Mouse (Mus musculus): ENCODE results near the gene Ndufa7. TPM values are rescaled to one million over a fixed set of nuclear protein-coding genes. Genes with fewer than 3 reads are reported as not detected.

Gene Ndufa7
- polyA plus RNA-seq, 1 experiment from 2014 or later, result 402 TPM

- peaks cover 26% of the 10 kb centered on the region for H3K4me1 ChIP-seq (replicated peaks; ENCODE audit: control insufficient read depth, insufficient read depth, low read length)
- H3K4me2 ChIP-seq (ENCODE audit: low read length), result no peak overlapping the region
- no peak overlapping the region for H3K9ac ChIP-seq (replicated peaks; ENCODE audit: low read depth, low read length)
- no peaks in the 10 kb centered on the region for H3K9me3 ChIP-seq (ENCODE audit: control insufficient read depth, low read length)
- no peak overlapping the region for H3K4me3 ChIP-seq (replicated peaks; ENCODE audit: low read length)
- H3K36me3 ChIP-seq (ENCODE audit: control insufficient read depth, insufficient read depth), result no peaks in the 10 kb centered on the region
- H3K27me3 ChIP-seq (replicated peaks; ENCODE audit: control insufficient read depth, insufficient read depth, low read length), result no peaks in the 10 kb centered on the region
- no peak for ATAC-seq
- no peak overlapping the region for H3K27ac ChIP-seq (ENCODE audit: low read length)
Measured at GRCm38 (mm10) chr17:33783408-33783807, 41.0 kb upstream of the Ndufa7 start.

- H3K27me3 ChIP-seq (replicated peaks; ENCODE audit: control insufficient read depth, insufficient read depth, low read length), result no peaks in the 10 kb centered on the region
- peaks cover 12% of the 10 kb centered on the region for H3K4me1 ChIP-seq (replicated peaks; ENCODE audit: control insufficient read depth, insufficient read depth, low read length)
- no peak overlapping the region for H3K4me3 ChIP-seq (replicated peaks; ENCODE audit: low read length)
- H3K27ac ChIP-seq (ENCODE audit: low read length), result no peak overlapping the region
- no peak overlapping the region for H3K9ac ChIP-seq (replicated peaks; ENCODE audit: low read depth, low read length)
- H3K4me2 ChIP-seq (ENCODE audit: low read length), result no peak overlapping the region
- 96% methylated on average over 2 of the region's 2 CpGs for WGBS
- H3K9me3 ChIP-seq (ENCODE audit: control insufficient read depth, low read length), result no peaks in the 10 kb centered on the region
- no peak for ATAC-seq
- H3K36me3 ChIP-seq (ENCODE audit: control insufficient read depth, insufficient read depth), result no peaks in the 10 kb centered on the region
Measured at GRCm38 (mm10) chr17:33784939-33785338, 39.4 kb upstream of the Ndufa7 start.

- 86% methylated on average over 18 of the region's 18 CpGs for WGBS
- Histone ChIP-seq H3K27ac (ENCODE audit: low read length) (no peak overlapping the region), H3K4me3 (replicated peaks; ENCODE audit: low read length) (no peak overlapping the region), H3K4me1 (replicated peaks; ENCODE audit: control insufficient read depth, insufficient read depth, low read length) (peaks cover 4% of the 10 kb centered on the region), H3K9ac (replicated peaks; ENCODE audit: low read depth, low read length) (no peak overlapping the region), H3K27me3 (replicated peaks; ENCODE audit: control insufficient read depth, insufficient read depth, low read length) (no peaks in the 10 kb centered on the region), H3K4me2 (ENCODE audit: low read length) (no peak overlapping the region), H3K36me3 (ENCODE audit: control insufficient read depth, insufficient read depth) (no peaks in the 10 kb centered on the region), H3K9me3 (ENCODE audit: control insufficient read depth, low read length) (no peaks in the 10 kb centered on the region)
- no peak for ATAC-seq
Measured at GRCm38 (mm10) chr17:33786375-33786774, 38.0 kb upstream of the Ndufa7 start.

- Histone ChIP-seq H3K36me3 (ENCODE audit: control insufficient read depth, insufficient read depth) (no peaks in the 10 kb centered on the region), H3K27ac (ENCODE audit: low read length) (no peak overlapping the region), H3K9ac (replicated peaks; ENCODE audit: low read depth, low read length) (no peak overlapping the region), H3K4me1 (replicated peaks; ENCODE audit: control insufficient read depth, insufficient read depth, low read length) (no peaks in the 10 kb centered on the region), H3K4me3 (replicated peaks; ENCODE audit: low read length) (no peak overlapping the region), H3K27me3 (replicated peaks; ENCODE audit: control insufficient read depth, insufficient read depth, low read length) (no peaks in the 10 kb centered on the region), H3K4me2 (ENCODE audit: low read length) (no peak overlapping the region), H3K9me3 (ENCODE audit: control insufficient read depth, low read length) (no peaks in the 10 kb centered on the region)
- no peak for ATAC-seq
- WGBS, result 89% methylated on average over 4 of the region's 4 CpGs
Measured at GRCm38 (mm10) chr17:33788732-33789131, 35.6 kb upstream of the Ndufa7 start.

DNA sequence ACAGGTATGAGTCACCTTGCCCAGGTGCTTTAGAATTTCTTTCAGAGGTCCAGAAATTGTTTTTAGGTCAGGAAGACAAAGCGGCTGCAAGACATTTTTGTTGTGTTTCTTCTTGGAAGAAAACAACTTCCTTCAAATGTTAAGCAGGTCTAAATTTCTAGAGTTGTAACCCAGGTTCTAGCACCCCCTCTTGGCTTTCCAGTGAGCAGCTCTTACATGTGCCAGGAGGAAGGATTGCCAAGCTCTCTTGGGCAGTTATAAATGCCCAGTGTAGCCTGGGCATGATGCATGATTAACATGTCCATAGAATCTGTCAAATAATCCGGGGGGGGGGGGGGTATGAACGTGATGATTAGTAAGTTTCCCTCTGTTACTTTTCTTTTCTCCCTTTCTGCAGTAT, 26.1 kb upstream of the Ndufa7 start:
- ATAC-seq, result no peak
- WGBS, result 48% methylated on average over 3 of the region's 3 CpGs
- H3K27ac ChIP-seq (ENCODE audit: low read length), result no peak overlapping the region
- H3K36me3 ChIP-seq (ENCODE audit: control insufficient read depth, insufficient read depth), result no peaks in the 10 kb centered on the region
- H3K4me1 ChIP-seq (replicated peaks; ENCODE audit: control insufficient read depth, insufficient read depth, low read length), result no peaks in the 10 kb centered on the region
- no peak overlapping the region for H3K9ac ChIP-seq (replicated peaks; ENCODE audit: low read depth, low read length)
- H3K4me2 ChIP-seq (ENCODE audit: low read length), result no peak overlapping the region
- no peaks in the 10 kb centered on the region for H3K9me3 ChIP-seq (ENCODE audit: control insufficient read depth, low read length)
- H3K27me3 ChIP-seq (replicated peaks; ENCODE audit: control insufficient read depth, insufficient read depth, low read length), result no peaks in the 10 kb centered on the region
- no peak overlapping the region for H3K4me3 ChIP-seq (replicated peaks; ENCODE audit: low read length)

GRCm38 (mm10) chr17:33799277-33799676, 25.1 kb upstream of the Ndufa7 start:
- Histone ChIP-seq H3K4me2 (ENCODE audit: low read length) (no peak overlapping the region), H3K9me3 (ENCODE audit: control insufficient read depth, low read length) (no peaks in the 10 kb centered on the region), H3K27me3 (replicated peaks; ENCODE audit: control insufficient read depth, insufficient read depth, low read length) (no peaks in the 10 kb centered on the region), H3K4me1 (replicated peaks; ENCODE audit: control insufficient read depth, insufficient read depth, low read length) (no peaks in the 10 kb centered on the region), H3K27ac (ENCODE audit: low read length) (no peak overlapping the region), H3K36me3 (ENCODE audit: control insufficient read depth, insufficient read depth) (no peaks in the 10 kb centered on the region), H3K9ac (replicated peaks; ENCODE audit: low read depth, low read length) (no peak overlapping the region), H3K4me3 (replicated peaks; ENCODE audit: low read length) (no peak overlapping the region)
- 74% methylated on average over 1 of the region's 1 CpGs for WGBS
- ATAC-seq, result no peak

- Histone ChIP-seq H3K4me3 (replicated peaks; ENCODE audit: low read length) (no peak overlapping the region), H3K27me3 (replicated peaks; ENCODE audit: control insufficient read depth, insufficient read depth, low read length) (peaks cover 5% of the 10 kb centered on the region; the same call in 1 of the 2 replicates), H3K9me3 (ENCODE audit: control insufficient read depth, low read length) (no peaks in the 10 kb centered on the region), H3K4me1 (replicated peaks; ENCODE audit: control insufficient read depth, insufficient read depth, low read length) (no peaks in the 10 kb centered on the region), H3K9ac (replicated peaks; ENCODE audit: low read depth, low read length) (no peak overlapping the region), H3K36me3 (ENCODE audit: control insufficient read depth, insufficient read depth) (no peaks in the 10 kb centered on the region), H3K27ac (ENCODE audit: low read length) (no peak overlapping the region), H3K4me2 (ENCODE audit: low read length) (no peak overlapping the region)
- WGBS, result 8% methylated on average over 2 of the region's 2 CpGs
- no peak for ATAC-seq
Measured at GRCm38 (mm10) chr17:33802221-33802620, 22.2 kb upstream of the Ndufa7 start.

GRCm38 (mm10) chr17:33804205-33804604, 20.2 kb upstream of the Ndufa7 start:
- H3K36me3 ChIP-seq (ENCODE audit: control insufficient read depth, insufficient read depth), result no peaks in the 10 kb centered on the region
- H3K9me3 ChIP-seq (ENCODE audit: control insufficient read depth, low read length), result no peaks in the 10 kb centered on the region
- no peak overlapping the region for H3K9ac ChIP-seq (replicated peaks; ENCODE audit: low read depth, low read length)
- no peak overlapping the region for H3K4me2 ChIP-seq (ENCODE audit: low read length)
- H3K4me3 ChIP-seq (replicated peaks; ENCODE audit: low read length), result no peak overlapping the region
- H3K27ac ChIP-seq (ENCODE audit: low read length), result no peak overlapping the region
- ATAC-seq, result no peak
- 56% methylated on average over 4 of the region's 4 CpGs for WGBS
- no peaks in the 10 kb centered on the region for H3K4me1 ChIP-seq (replicated peaks; ENCODE audit: control insufficient read depth, insufficient read depth, low read length)
- H3K27me3 ChIP-seq (replicated peaks; ENCODE audit: control insufficient read depth, insufficient read depth, low read length), result peaks cover 8% of the 10 kb centered on the region; the same call in 1 of the 2 replicates

DNA sequence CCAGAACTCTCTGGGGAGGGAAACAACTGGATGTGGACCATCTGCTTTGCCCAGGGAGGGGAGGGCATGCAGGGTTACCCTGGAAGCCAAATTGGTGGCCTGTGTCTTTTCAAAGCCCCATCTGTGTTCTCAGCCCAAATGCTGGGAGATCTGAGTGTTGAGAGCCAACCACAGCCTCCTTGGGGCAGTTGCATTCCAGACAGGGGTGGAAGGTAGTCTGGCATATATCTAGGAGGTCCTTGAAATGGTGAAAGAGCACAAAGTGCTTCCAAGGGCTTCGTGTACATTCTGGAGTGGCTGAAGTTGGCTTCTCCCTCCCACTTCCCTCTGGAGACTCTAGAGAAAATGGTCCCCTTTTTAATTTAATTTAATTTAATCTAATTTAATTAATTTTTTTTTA, 19.6 kb upstream of the Ndufa7 start:
- Histone ChIP-seq H3K4me1 (replicated peaks; ENCODE audit: control insufficient read depth, insufficient read depth, low read length) (no peaks in the 10 kb centered on the region), H3K4me2 (ENCODE audit: low read length) (no peak overlapping the region)
- 54% methylated on average over 1 of the region's 1 CpGs for WGBS

DNA sequence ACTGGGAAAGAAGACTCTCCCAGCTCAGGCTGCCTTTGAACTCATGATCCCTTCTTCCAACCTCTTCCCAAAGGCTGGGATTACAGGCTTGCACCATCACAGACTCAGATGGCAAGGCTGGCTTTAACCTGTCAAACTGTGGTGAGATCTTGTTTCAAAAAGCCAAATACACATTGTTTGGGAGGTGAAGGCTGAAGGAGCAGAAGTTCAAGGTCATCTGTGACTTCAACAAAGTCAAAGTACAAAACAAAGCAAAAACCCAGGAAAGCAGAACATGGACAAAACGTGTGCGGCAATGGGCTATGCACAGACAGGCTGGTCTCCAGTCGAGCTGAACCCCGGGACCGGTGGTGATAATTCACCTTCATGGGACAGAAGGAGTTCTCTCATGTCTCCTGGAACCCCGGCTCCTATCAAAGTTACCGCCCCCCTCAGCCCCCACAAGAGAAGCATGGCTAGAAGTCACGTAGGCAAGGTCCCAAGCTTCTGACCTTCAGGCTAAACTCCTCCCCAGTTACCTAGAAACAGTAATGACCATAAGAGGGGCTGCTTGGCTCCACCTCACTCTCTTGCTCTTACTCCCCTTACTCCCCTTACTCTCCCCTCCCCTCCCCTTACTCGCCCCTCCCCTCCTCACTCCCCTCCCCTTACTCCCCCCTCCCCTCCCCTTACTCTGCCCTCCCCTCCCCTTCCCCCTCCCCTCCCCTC, 17.0 kb upstream of the Ndufa7 start:
- peaks cover 6% of the 10 kb centered on the region; the same call in 1 of the 2 replicates for H3K4me1 ChIP-seq (replicated peaks; ENCODE audit: control insufficient read depth, insufficient read depth, low read length)
- 59% methylated on average over 9 of the region's 9 CpGs for WGBS
- peaks cover 16% of the 10 kb centered on the region; the same call in 1 of the 2 replicates for H3K27me3 ChIP-seq (replicated peaks; ENCODE audit: control insufficient read depth, insufficient read depth, low read length)
- no peak overlapping the region for H3K27ac ChIP-seq (ENCODE audit: low read length)
- no peak overlapping the region for H3K9ac ChIP-seq (replicated peaks; ENCODE audit: low read depth, low read length)
- no peak overlapping the region for H3K4me2 ChIP-seq (ENCODE audit: low read length)
- H3K4me3 ChIP-seq (replicated peaks; ENCODE audit: low read length), result no peak overlapping the region
- no peaks in the 10 kb centered on the region for H3K36me3 ChIP-seq (ENCODE audit: control insufficient read depth, insufficient read depth)
- no peaks in the 10 kb centered on the region for H3K9me3 ChIP-seq (ENCODE audit: control insufficient read depth, low read length)
- ATAC-seq, result no peak

More for the DNA sequence above, 19.6 kb upstream of the Ndufa7 start:
- Histone ChIP-seq H3K4me3 (replicated peaks; ENCODE audit: low read length) (no peak overlapping the region), H3K27ac (ENCODE audit: low read length) (no peak overlapping the region), H3K9ac (replicated peaks; ENCODE audit: low read depth, low read length) (no peak overlapping the region), H3K36me3 (ENCODE audit: control insufficient read depth, insufficient read depth) (no peaks in the 10 kb centered on the region), H3K27me3 (replicated peaks; ENCODE audit: control insufficient read depth, insufficient read depth, low read length) (peaks cover 8% of the 10 kb centered on the region; the same call in 1 of the 2 replicates), H3K9me3 (ENCODE audit: control insufficient read depth, low read length) (no peaks in the 10 kb centered on the region)
- no peak for ATAC-seq
